Mouse (Mus musculus): Measurements from ENCODE around the gene Tfr2. TPM values are rescaled to one million over a fixed set of nuclear protein-coding genes. Genes with fewer than 3 reads are reported as not detected.

Gene Tfr2
- polyA plus RNA-seq, 1 experiment, result 9.2 TPM

DNA sequence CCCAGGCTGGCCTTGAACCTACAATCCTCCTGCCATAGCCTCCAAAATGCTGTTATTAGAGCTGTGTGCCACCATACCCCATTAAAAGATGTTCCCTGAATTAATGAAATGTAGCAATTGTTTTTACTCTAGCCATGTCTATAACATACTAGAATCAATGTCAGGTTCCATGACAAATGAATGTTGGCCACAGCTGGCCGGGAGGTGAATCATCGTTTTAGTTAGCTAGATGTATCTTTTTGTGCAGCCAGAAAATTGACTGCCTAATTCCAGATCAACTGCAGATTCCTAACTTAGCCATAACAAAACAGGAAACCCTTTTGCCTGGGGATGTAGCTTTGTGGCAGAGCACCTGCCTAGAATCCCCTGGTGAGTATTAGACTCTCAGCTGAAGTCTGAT lies 19.8 kb upstream of the Tfr2 start:
- H3K9me3 ChIP-seq (ENCODE audit: control insufficient read depth, low read length), result no peaks in the 10 kb centered on the region
- TF ChIP-seq GATA1 (IDR thresholded peaks at IDR 0.05; ENCODE audit: low read length) (no peak), TAL1 (IDR thresholded peaks at IDR 0.05; ENCODE audit: low read length) (no peak)
- peaks cover 46% of the 10 kb centered on the region for H3K27me3 ChIP-seq (ENCODE audit: control insufficient read depth)
- peaks cover 6% of the 10 kb centered on the region for H3K4me1 ChIP-seq (ENCODE audit: control insufficient read depth)
- H3K4me3 ChIP-seq (replicated peaks), result no peak overlapping the region
- H3K36me3 ChIP-seq (ENCODE audit: control insufficient read depth), result no peaks in the 10 kb centered on the region

DNA sequence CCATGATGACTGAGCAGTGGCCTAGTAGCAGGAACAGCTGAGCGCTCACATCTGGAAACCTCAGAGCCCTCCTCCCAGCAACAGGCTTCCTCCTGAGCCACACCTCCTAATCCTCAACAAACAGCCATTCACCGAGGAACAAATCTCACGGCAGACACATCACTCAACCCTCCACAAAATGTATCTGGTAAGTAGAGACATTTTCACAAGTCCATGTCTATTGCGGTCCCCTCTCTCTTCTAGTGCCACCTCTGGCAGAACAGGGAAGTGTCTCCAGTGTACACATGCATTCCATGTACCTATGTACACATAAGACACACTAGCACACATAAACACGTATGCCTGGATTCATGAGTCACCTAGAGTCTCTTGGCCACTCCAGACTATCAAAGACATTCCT lies 18.5 kb upstream of the Tfr2 start:
- TF ChIP-seq GATA1 (IDR thresholded peaks at IDR 0.05; ENCODE audit: low read length), result no peak
- TF ChIP-seq TAL1 (IDR thresholded peaks at IDR 0.05; ENCODE audit: low read length), result no peak
- H3K4me3 ChIP-seq (replicated peaks), result no peak overlapping the region
- H3K27me3 ChIP-seq (ENCODE audit: control insufficient read depth), result peaks cover 53% of the 10 kb centered on the region
- no peaks in the 10 kb centered on the region for H3K36me3 ChIP-seq (ENCODE audit: control insufficient read depth)
- H3K9me3 ChIP-seq (ENCODE audit: control insufficient read depth, low read length), result peaks cover 5% of the 10 kb centered on the region
- peaks cover 6% of the 10 kb centered on the region for H3K4me1 ChIP-seq (ENCODE audit: control insufficient read depth)

DNA sequence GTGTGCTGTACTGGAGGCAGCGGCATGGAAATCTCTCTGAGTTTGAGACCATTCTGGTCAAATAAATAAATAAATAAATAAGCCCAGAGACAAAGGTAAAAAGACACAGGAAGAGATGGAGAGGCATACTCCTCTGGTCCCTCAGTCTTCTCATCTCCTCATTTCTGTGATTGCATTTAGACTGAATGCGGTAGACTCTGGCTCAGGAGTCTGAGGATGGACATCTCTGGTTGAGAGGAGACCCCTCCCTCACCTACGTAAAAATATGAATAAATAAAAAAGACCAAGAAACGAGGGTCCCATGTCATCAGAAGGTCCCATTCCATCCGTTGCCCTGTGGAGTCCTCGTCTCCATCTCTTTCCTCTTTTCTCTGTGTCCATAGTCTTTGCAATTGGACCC lies 16.6 kb upstream of the Tfr2 start:
- peaks cover 7% of the 10 kb centered on the region for H3K9me3 ChIP-seq (ENCODE audit: control insufficient read depth, low read length)
- H3K36me3 ChIP-seq (ENCODE audit: control insufficient read depth), result no peaks in the 10 kb centered on the region
- H3K27me3 ChIP-seq (ENCODE audit: control insufficient read depth), result peaks cover 58% of the 10 kb centered on the region
- peaks cover 6% of the 10 kb centered on the region for H3K4me1 ChIP-seq (ENCODE audit: control insufficient read depth)
- H3K4me3 ChIP-seq (replicated peaks), result no peak overlapping the region
- TF ChIP-seq GATA1 (IDR thresholded peaks at IDR 0.05; ENCODE audit: low read length) (no peak), TAL1 (IDR thresholded peaks at IDR 0.05; ENCODE audit: low read length) (no peak)

GRCm38 (mm10) chr5:137553411-137553837 lies 16.2 kb upstream of the Tfr2 start, which contains the start of gene Actl6b:
Gene Actl6b, plus strand, starts transcription at chr5:137553517.
- Histone ChIP-seq H3K4me1 (ENCODE audit: control insufficient read depth) (peaks cover 6% of the 10 kb centered on the region), H3K9me3 (ENCODE audit: control insufficient read depth, low read length) (peaks cover 7% of the 10 kb centered on the region), H3K36me3 (ENCODE audit: control insufficient read depth) (no peaks in the 10 kb centered on the region), H3K4me3 (replicated peaks) (no peak within 1 kb of the TSS), H3K27me3 (ENCODE audit: control insufficient read depth) (peaks cover 63% of the 10 kb centered on the region)
- TF ChIP-seq GATA1 (IDR thresholded peaks at IDR 0.05; ENCODE audit: low read length) (no peak), TAL1 (IDR thresholded peaks at IDR 0.05; ENCODE audit: low read length) (no peak)

- Histone ChIP-seq H3K27me3 (ENCODE audit: control insufficient read depth) (peaks cover 66% of the 10 kb centered on the region), H3K36me3 (ENCODE audit: control insufficient read depth) (no peaks in the 10 kb centered on the region), H3K9me3 (ENCODE audit: control insufficient read depth, low read length) (peaks cover 7% of the 10 kb centered on the region), H3K4me3 (replicated peaks) (no peak overlapping the region), H3K4me1 (ENCODE audit: control insufficient read depth) (peaks cover 6% of the 10 kb centered on the region)
- TF ChIP-seq TAL1 (IDR thresholded peaks at IDR 0.05; ENCODE audit: low read length), result no peak
- no peak for TF ChIP-seq GATA1 (IDR thresholded peaks at IDR 0.05; ENCODE audit: low read length)
Observed at GRCm38 (mm10) chr5:137553898-137554297, 15.7 kb upstream of the Tfr2 start.

DNA sequence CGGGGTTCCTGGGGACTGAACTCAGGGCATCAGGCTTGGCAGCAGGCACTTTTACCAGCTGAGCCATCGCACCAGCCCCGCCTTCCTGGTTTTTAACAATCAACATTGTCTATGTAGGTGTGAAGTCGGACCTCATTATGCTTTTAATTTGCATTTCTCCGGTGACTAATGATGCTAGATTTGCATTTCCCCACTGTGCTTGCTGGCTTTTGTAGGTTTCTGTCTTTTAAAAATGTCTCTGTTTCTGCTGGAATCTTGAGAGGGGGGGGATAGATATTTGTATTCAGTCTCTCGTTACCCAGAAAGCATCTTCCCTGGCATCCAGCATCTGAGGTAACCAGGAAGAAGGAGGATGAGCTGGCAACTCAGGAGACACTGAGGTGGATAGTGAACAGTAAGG lies 8.1 kb upstream of the Tfr2 start:
- Histone ChIP-seq H3K4me1 (ENCODE audit: control insufficient read depth) (no peaks in the 10 kb centered on the region), H3K27me3 (ENCODE audit: control insufficient read depth) (peaks cover 42% of the 10 kb centered on the region), H3K9me3 (ENCODE audit: control insufficient read depth, low read length) (no peaks in the 10 kb centered on the region), H3K36me3 (ENCODE audit: control insufficient read depth) (no peaks in the 10 kb centered on the region), H3K4me3 (replicated peaks) (no peak overlapping the region)
- TF ChIP-seq GATA1 (IDR thresholded peaks at IDR 0.05; ENCODE audit: low read length) (no peak), TAL1 (IDR thresholded peaks at IDR 0.05; ENCODE audit: low read length) (no peak)

GRCm38 (mm10) chr5:137562965-137563364 lies 6.7 kb upstream of the Tfr2 start:
- Histone ChIP-seq H3K36me3 (ENCODE audit: control insufficient read depth) (no peaks in the 10 kb centered on the region), H3K27me3 (ENCODE audit: control insufficient read depth) (peaks cover 39% of the 10 kb centered on the region), H3K4me1 (ENCODE audit: control insufficient read depth) (peaks cover 7% of the 10 kb centered on the region), H3K9me3 (ENCODE audit: control insufficient read depth, low read length) (no peaks in the 10 kb centered on the region), H3K4me3 (replicated peaks) (no peak overlapping the region)
- no peak for TF ChIP-seq TAL1 (IDR thresholded peaks at IDR 0.05; ENCODE audit: low read length)
- TF ChIP-seq GATA1 (IDR thresholded peaks at IDR 0.05; ENCODE audit: low read length), result no peak

GRCm38 (mm10) chr5:137565744-137566143 lies 3.9 kb upstream of the Tfr2 start:
- Histone ChIP-seq H3K4me1 (ENCODE audit: control insufficient read depth) (peaks cover 35% of the 10 kb centered on the region), H3K4me3 (replicated peaks) (no peak overlapping the region), H3K9me3 (ENCODE audit: control insufficient read depth, low read length) (no peaks in the 10 kb centered on the region; the same call in 1 of the 2 replicates), H3K36me3 (ENCODE audit: control insufficient read depth) (no peaks in the 10 kb centered on the region), H3K27me3 (ENCODE audit: control insufficient read depth) (peaks cover 13% of the 10 kb centered on the region)
- TF ChIP-seq GATA1 (IDR thresholded peaks at IDR 0.05; ENCODE audit: low read length) (no peak), TAL1 (IDR thresholded peaks at IDR 0.05; ENCODE audit: low read length) (no peak)

- Histone ChIP-seq H3K9me3 (ENCODE audit: control insufficient read depth, low read length) (no peaks in the 10 kb centered on the region; the same call in 1 of the 2 replicates), H3K27me3 (ENCODE audit: control insufficient read depth) (peaks cover 8% of the 10 kb centered on the region), H3K4me3 (replicated peaks) (no peak overlapping the region), H3K4me1 (ENCODE audit: control insufficient read depth) (peaks cover 42% of the 10 kb centered on the region), H3K36me3 (ENCODE audit: control insufficient read depth) (peaks cover 4% of the 10 kb centered on the region)
- TF ChIP-seq TAL1 (IDR thresholded peaks at IDR 0.05; ENCODE audit: low read length) (no peak), GATA1 (IDR thresholded peaks at IDR 0.05; ENCODE audit: low read length) (no peak)
Observed at GRCm38 (mm10) chr5:137566416-137566815, 3.2 kb upstream of the Tfr2 start.

DNA sequence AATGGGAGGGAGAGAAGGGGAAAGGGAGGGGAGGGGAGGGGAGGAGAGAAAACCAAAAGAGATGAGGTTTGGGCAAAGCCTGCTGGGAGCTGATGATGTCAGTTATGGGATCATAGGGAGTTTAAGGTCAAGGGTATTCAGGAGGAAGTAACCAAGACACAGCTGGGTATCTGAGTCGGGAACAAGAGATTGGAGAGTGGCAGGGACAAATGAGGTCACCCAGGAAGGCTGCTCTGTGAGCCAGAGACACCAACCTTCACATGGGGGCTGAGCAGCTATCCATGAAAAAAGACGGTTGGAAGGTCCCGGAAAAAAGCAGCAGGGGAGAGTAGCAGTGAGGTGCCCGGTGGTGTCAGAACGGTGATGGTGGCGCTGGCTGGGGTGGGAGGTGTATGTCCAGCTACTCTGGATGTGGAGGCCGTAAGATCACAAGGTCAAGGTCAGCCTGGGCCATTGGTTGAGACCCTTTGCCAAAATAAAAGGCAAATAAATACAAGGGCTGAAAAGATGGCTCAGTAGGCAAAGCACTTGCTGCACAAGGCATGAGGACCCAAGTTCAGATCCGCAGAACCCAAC lies 1.3 kb upstream of the Tfr2 start:
- no peaks in the 10 kb centered on the region; the same call in 1 of the 2 replicates for H3K9me3 ChIP-seq (ENCODE audit: control insufficient read depth, low read length)
- H3K4me3 ChIP-seq (replicated peaks), result no peak overlapping the region
- TF ChIP-seq TAL1 (IDR thresholded peaks at IDR 0.05; ENCODE audit: low read length) (no peak), GATA1 (IDR thresholded peaks at IDR 0.05; ENCODE audit: low read length) (no peak)
- peaks cover 59% of the 10 kb centered on the region for H3K4me1 ChIP-seq (ENCODE audit: control insufficient read depth)
- peaks cover 20% of the 10 kb centered on the region for H3K36me3 ChIP-seq (ENCODE audit: control insufficient read depth)
- no peaks in the 10 kb centered on the region for H3K27me3 ChIP-seq (ENCODE audit: control insufficient read depth)

Data from erythroblast, embryonic 14.5 days (primary cell).